Mouse (Mus musculus) c-Kit-negative CD71-positive TER-119-positive erythroid progenitor cells, embryonic 14.5 days (primary cell): ENCODE results near the gene Kntc1.

Experiments
- DNase-seq: peaks from one replicate; pipeline ENCODE4 v3.0.0-alpha.2; 2013; ENCODE audit warnings: low read depth, low spot score

Kntc1 gene

DNA sequence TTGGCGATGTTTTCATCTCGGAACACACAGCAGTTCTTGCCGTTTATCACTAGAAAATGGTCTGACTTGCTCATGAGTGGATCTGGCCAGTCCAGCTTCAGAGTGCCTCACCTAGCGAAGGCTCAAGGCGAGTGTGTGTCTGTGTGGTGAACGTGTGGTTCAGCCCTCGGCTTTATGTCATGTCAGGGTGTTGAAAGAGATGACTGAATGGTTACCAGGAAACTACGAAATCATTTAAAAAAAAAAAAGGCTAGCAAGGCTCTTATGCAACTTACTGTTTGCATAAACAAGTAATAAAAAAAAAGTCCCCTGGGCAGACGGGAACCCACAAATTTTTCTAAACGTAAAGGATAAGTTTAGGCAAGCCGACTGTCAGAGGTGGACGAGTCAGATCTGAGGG, 115.8 kb downstream of the Kntc1 start, which contains the start of gene Hcar2:
Hcar2 (minus strand) TSS at position 135 of the 400 bp plus-strand sequence.
- no peak for DNase-seq

DNA sequence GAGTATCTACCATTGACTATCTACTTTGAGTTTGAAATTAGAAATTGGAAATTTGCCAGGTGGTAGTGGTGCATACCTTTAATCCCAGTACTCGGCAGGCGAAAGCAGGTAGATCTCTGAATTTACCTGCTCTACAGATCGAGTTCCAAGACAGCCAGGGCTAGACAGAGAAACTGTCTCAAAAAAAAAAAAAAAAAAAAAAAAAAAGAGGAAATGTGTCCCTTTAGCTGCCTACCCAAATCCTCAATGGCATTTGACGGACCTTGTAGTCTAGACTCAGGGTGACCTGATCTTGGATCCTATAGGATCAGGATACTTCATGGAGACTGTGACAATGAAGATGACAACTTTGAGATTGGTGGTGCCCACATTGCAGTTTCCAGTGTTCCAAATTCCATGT, 116.9 kb downstream of the Kntc1 start:
- DNase-seq = no peak

DNA sequence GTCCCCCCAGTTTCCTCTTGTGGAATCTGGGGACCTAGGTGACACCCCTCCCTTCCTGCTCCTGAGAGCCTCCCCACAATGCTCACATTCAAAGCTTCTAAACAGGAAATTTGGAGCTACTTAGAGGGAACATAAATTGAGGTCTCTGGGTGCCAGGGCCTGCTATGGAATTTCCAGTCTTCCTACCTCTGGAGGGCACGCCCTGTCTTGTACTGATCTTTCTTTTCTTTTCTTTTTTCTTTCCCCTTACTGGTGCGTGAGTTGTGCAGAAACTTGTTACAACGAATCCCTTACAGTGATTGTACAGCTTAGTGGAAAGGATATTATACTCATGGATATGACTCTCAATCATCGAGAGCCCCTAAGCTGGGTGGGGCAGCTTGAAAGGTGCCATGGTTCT, 120.1 kb downstream of the Kntc1 start:
- no peak for DNase-seq
